Mouse (Mus musculus): Measurements from ENCODE around the gene Mall.

GRCm38 (mm10) chr2:127662708-127663107 lies 67.0 kb downstream of the Mall start:
- no peak for TF ChIP-seq POLR2A (IDR thresholded peaks at IDR 0.05; ENCODE audit: control insufficient read depth in 1 of 2, insufficient read depth in 1 of 2, low read depth in 1 of 2, low read length in 2 of 2, poor library complexity in 1 of 2)
- no peak for TF ChIP-seq CTCF (IDR thresholded peaks at IDR 0.05 in 2 of 3, conservative IDR thresholded peaks at IDR 0.05 in 1 of 3; ENCODE audit: control insufficient read depth in 1 of 3, insufficient read depth in 1 of 3, low read depth in 2 of 3, low read length in 3 of 3, poor library complexity in 1 of 3, severe bottlenecking in 1 of 3)
- TF ChIP-seq ZNF384 (IDR thresholded peaks at IDR 0.05; ENCODE audit: low read depth, low read length) = no peak
- TF ChIP-seq UBTF (IDR thresholded peaks at IDR 0.05; ENCODE audit: borderline replicate concordance, insufficient read depth, low read depth, low read length) = no peak
- TF ChIP-seq USF1 (IDR thresholded peaks at IDR 0.05; ENCODE audit: low read depth, low read length) = no peak
- TF ChIP-seq MAFK (IDR thresholded peaks at IDR 0.05; ENCODE audit: borderline replicate concordance, low read depth, low read length) = no peak
- no peak for TF ChIP-seq MXI1 (IDR thresholded peaks at IDR 0.05; ENCODE audit: low read depth, low read length)

All from MEL (cell line).